Mouse (Mus musculus): ENCODE results near the gene Gm11007.
"Not testable (repeated sequence)": the region's sequence is repeated elsewhere in the genome, so short reads cannot be mapped to it uniquely, and the experiment has no call there.

Gm11007 gene

DNA sequence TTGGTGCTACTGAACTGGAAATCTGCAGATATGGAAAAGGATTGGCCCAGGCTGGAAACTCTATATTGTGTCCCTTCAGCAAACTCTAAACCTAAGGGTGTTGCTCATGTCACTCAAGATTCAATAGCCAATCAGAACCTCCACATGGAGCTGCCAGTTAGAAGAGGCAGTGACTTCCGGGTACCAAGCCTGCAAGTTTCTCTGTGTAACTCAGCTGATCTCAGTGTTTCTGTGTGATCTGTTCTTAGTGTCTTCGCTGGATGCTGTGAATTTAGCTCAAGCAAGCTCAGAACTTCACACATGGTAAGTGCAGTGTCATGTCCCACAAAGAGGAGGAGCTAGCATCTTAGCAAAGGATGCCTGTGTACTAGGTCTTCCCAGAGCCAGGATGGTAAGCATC, at the start of gene Gm11007:
TSS of gene Gm11007 (plus strand) at position 301 of the 400 bp plus-strand sequence.
- not testable (repeated sequence) for DNase-seq (ENCODE audit: low spot score in 2 of 2)

All from urinary bladder, adult 18-20 months (tissue).